30 mouse cellular contexts compared by ENCODE assay signal in genomic region chr5:139395528-139395927, GRCm38 (mm10). TPM values are rescaled to one million over a fixed set of nuclear protein-coding genes. Genes with fewer than 3 reads are reported as not detected.
A peak's percentile ranks its signal among the peaks of the same experiment; 100 is the strongest.
DNase-seq lines count a peak whose midpoint lies in the region; ATAC-seq and TF ChIP-seq lines count a peak whose summit lies in the region.
"Had no signal": no experiment of that assay in that cellular context is flagged by ENCODE, and none has a peak within 500 bp of the region (broad histone marks: within the 10 kb centered on the region; RNA-seq: fewer than 3 reads in every experiment).

No protein-coding gene starts in this region.

- TF ChIP-seq POLR2A in MEL (IDR thresholded peaks at IDR 0.05; ENCODE audit: control insufficient read depth in 1 of 2, insufficient read depth in 1 of 2, low read depth in 1 of 2, low read length in 2 of 2, poor library complexity in 1 of 2), result no peak

- no peak for ATAC-seq in liver, embryonic 13.5 days (ENCODE audit: low read depth)
- no peak for ATAC-seq in liver, postnatal 0 days
- ATAC-seq: forebrain, embryonic 13.5 days; forebrain, postnatal 0 days; hindbrain, postnatal 0 days; Patski had no signal

- H3K4me2 ChIP-seq in liver, embryonic 13.5 days, result no peak overlapping the region
- H3K4me2 ChIP-seq in liver, postnatal 0 days (ENCODE audit: low read depth, low read length), result no peak overlapping the region
- H3K4me2 ChIP-seq: forebrain, embryonic 13.5 days; heart, embryonic 13.5 days; hindbrain, embryonic 14.5 days had no signal

- no peak for TF ChIP-seq EP300 in liver, postnatal 0 days (IDR thresholded peaks at IDR 0.05; ENCODE audit: low read depth)
- TF ChIP-seq EP300 in MEL (IDR thresholded peaks at IDR 0.05; ENCODE audit: low read depth in 1 of 2, low read length in 2 of 2), result no peak

- no peak overlapping the region for H3K4me3 ChIP-seq in gastrocnemius, adult 2 months
- no peak overlapping the region for H3K4me3 ChIP-seq in liver, embryonic 13.5 days (replicated peaks)
- no peak overlapping the region for H3K4me3 ChIP-seq in liver, postnatal 0 days (ENCODE audit: low read depth, low read length)
- H3K4me3 ChIP-seq in MEL (ENCODE audit: control insufficient read depth in 1 of 2, insufficient read depth in 1 of 2, low read depth in 2 of 2, low read length in 2 of 2), result no peak overlapping the region
- H3K4me3 ChIP-seq: forebrain, embryonic 10.5 days; forebrain, embryonic 13.5 days; heart, adult 2 months; heart, embryonic 10.5 days; heart, embryonic 13.5 days had no signal

- peak overlapping the region; percentile 62; the same call in 1 of the 2 replicates for H3K9ac ChIP-seq in liver, embryonic 13.5 days
- H3K9ac ChIP-seq in liver, postnatal 0 days (replicated peaks), result no peak overlapping the region
- no peak overlapping the region for H3K9ac ChIP-seq in MEL (ENCODE audit: control insufficient read depth, low read depth, low read length, poor library complexity, severe bottlenecking)
- H3K9ac ChIP-seq: forebrain, embryonic 13.5 days; forebrain, postnatal 0 days; heart, embryonic 13.5 days; hindbrain, embryonic 14.5 days had no signal

- no peak for DNase-seq in gastrocnemius, adult 2 months
- DNase-seq in gastrocnemius, adult 8-10 months (ENCODE audit: low spot score in 2 of 2), result no peak
- no peak for DNase-seq in liver, embryonic 13.5 days
- DNase-seq in liver, postnatal 0 days, result no peak
- DNase-seq in MEL (ENCODE audit: low read depth, low spot score), result no peak
- peak; percentile 12 for DNase-seq in naive thymus-derived CD4-positive, alpha-beta T cell, adult 2 months (ENCODE audit: low read depth)
- no peak for DNase-seq in left cerebral cortex, postnatal 4 days
- DNase-seq: adrenal gland, postnatal 10 days; adrenal gland, postnatal 36 days; cerebellum, adult 18-20 months; cerebellum, adult 9-10 months; cerebellum, postnatal 14 days; forebrain, postnatal 0 days; gastrocnemius, postnatal 10 days; gastrocnemius, postnatal 36 days; heart, adult 2 months; heart, postnatal 14 days had no signal

- no peak for TF ChIP-seq RAD21 in MEL (IDR thresholded peaks at IDR 0.05; ENCODE audit: low read depth, low read length)

- H3K4me1 ChIP-seq in liver, embryonic 13.5 days (replicated peaks), result peaks cover 77% of the 10 kb centered on the region
- H3K4me1 ChIP-seq in liver, postnatal 0 days (ENCODE audit: insufficient read depth), result peaks cover 37% of the 10 kb centered on the region
- H3K4me1 ChIP-seq in MEL (ENCODE audit: control insufficient read depth in 1 of 2, insufficient read depth in 2 of 2, low read length in 2 of 2), result peaks cover 14 to 26% of the 10 kb centered on the region in 2 experiments

- H3K79me2 ChIP-seq in MEL (ENCODE audit: control insufficient read depth, insufficient read depth, low read length, poor library complexity), result 0 out of 2 replicates have a peak, but pooled peaks cover 5% of the 10 kb centered on the region

- H3K27me3 ChIP-seq in liver, embryonic 13.5 days, result no peaks in the 10 kb centered on the region
- H3K27me3 ChIP-seq in liver, postnatal 0 days (ENCODE audit: insufficient read depth, low read length), result no peaks in the 10 kb centered on the region
- H3K27me3 ChIP-seq in MEL (ENCODE audit: control insufficient read depth in 1 of 2, insufficient read depth in 2 of 2, low read length in 2 of 2), result no peaks in the 10 kb centered on the region
- H3K27me3 ChIP-seq: forebrain, embryonic 13.5 days; heart, embryonic 13.5 days; Patski had no signal

- peak overlapping the region; percentile 94 for H3K27ac ChIP-seq in gastrocnemius, adult 2 months
- peak overlapping the region; percentile 100; the same call in 1 of the 2 replicates for H3K27ac ChIP-seq in liver, embryonic 13.5 days
- H3K27ac ChIP-seq in liver, postnatal 0 days (ENCODE audit: low read depth), result no peak overlapping the region
- no peak overlapping the region for H3K27ac ChIP-seq in MEL (ENCODE audit: control insufficient read depth, low read depth, low read length)
- H3K27ac ChIP-seq: forebrain, embryonic 10.5 days; forebrain, embryonic 13.5 days; heart, adult 2 months; heart, embryonic 13.5 days; hindbrain, embryonic 14.5 days; hindbrain, postnatal 0 days had no signal

- H3K9me3 ChIP-seq in liver, embryonic 13.5 days (replicated peaks), result no peaks in the 10 kb centered on the region
- H3K9me3 ChIP-seq in liver, postnatal 0 days (ENCODE audit: low read length), result no peaks in the 10 kb centered on the region
- H3K9me3 ChIP-seq in MEL (replicated peaks; ENCODE audit: insufficient read depth, low read length), result no peaks in the 10 kb centered on the region
- H3K9me3 ChIP-seq: forebrain, embryonic 10.5 days; forebrain, embryonic 13.5 days; heart, embryonic 10.5 days; heart, embryonic 13.5 days had no signal

- 89% methylated on average over 4 of the region's 4 CpGs for WGBS in liver, embryonic 13.5 days (ENCODE audit: insufficient replicate concordance)
- 85% methylated on average over 4 of the region's 4 CpGs for WGBS in liver, postnatal 0 days (ENCODE audit: insufficient replicate concordance)

- intact Hi-C loops in gastrocnemius, adult 2 months (cut with DNase I), result no loop called here
- intact Hi-C loops in left cerebral cortex, postnatal 4 days (cut with DNase I), result no loop called here

- H3K36me3 ChIP-seq in liver, embryonic 13.5 days, result peaks cover 55% of the 10 kb centered on the region
- H3K36me3 ChIP-seq in liver, postnatal 0 days (replicated peaks; ENCODE audit: insufficient read depth, low read length), result peaks cover 42% of the 10 kb centered on the region
- H3K36me3 ChIP-seq in MEL (ENCODE audit: control insufficient read depth in 1 of 2, insufficient read depth in 2 of 2, low read length in 2 of 2), result peaks cover 0 to 18% of the 10 kb centered on the region in 2 experiments; a peak in 2 of 4 replicates

- TF ChIP-seq CTCF in gastrocnemius, adult 2 months (IDR thresholded peaks at IDR 0.05), result no peak
- no peak for TF ChIP-seq CTCF in liver, postnatal 0 days (IDR thresholded peaks at IDR 0.05; ENCODE audit: low read depth)
- TF ChIP-seq CTCF in MEL (IDR thresholded peaks at IDR 0.05 in 2 of 3, conservative IDR thresholded peaks at IDR 0.05 in 1 of 3; ENCODE audit: control insufficient read depth in 1 of 3, insufficient read depth in 1 of 3, low read depth in 2 of 3, low read length in 3 of 3, poor library complexity in 1 of 3, severe bottlenecking in 1 of 3), result no peak

TF ChIP-seq in MEL, 35 proteins besides CTCF, POLR2A, EP300 and RAD21:
- no peak for TF ChIP-seq MAX (IDR thresholded peaks at IDR 0.05; ENCODE audit: low read length)
- peak; percentile 85; the same call in 1 of the 2 replicates for TF ChIP-seq POLR2AphosphoS5 (IDR thresholded peaks at IDR 0.05; ENCODE audit: borderline replicate concordance, low read depth, low read length)
TF ChIP-seq in MEL: peak in this region for 1.

RNA-seq across cellular contexts. Expression of gene C130050O18Rik, which starts 9.6 kb away (rescaled TPM):
- total RNA-seq in gastrocnemius, adult 2 months (2021), result under 1 TPM; 0.15 to 0.33 TPM
- under 1 TPM in 2 of 4 experiments, not detected in 2; 0.15 to 0.27 TPM for total RNA-seq in gastrocnemius, adult 8-10 months (2022)
- 0.89 and 1.1 TPM in 2 replicates for polyA plus RNA-seq in liver, embryonic 13.5 days (2015; fragmentation: Nextera tagmentation; extraction: Ambion mirVana)
- polyA plus RNA-seq in liver, postnatal 0 days (2015; fragmentation: Nextera tagmentation; extraction: Ambion mirVana), result 1.9 and 2.0 TPM in 2 replicates
- total RNA-seq in MEL (2012; rRNA removed), result 0.10 and 0.12 TPM in 2 replicates
- under 1 TPM in 1 of 2 experiments, not detected in 1; 0.21 TPM for polyA plus RNA-seq in MEL (2012; ENCODE audit: insufficient read depth in 1 of 2, insufficient read length in 2 of 2, low read depth in 1 of 2, low replicate concordance in 2 of 2, missing spikeins in 1 of 2)
- not detected for total RNA-seq in left cerebral cortex, postnatal 4 days (2021)
- total RNA-seq: forebrain, postnatal 0 days; hindbrain, postnatal 0 days had no signal

RNA-seq across cellular contexts. Expression of gene Gpr146, which starts 18.0 kb away (rescaled TPM):
- 10 to 100 TPM; 26.5 to 41.2 TPM for total RNA-seq in gastrocnemius, adult 2 months (2021)
- 10 to 100 TPM; 20.9 to 28.6 (median 25.4) TPM for total RNA-seq in gastrocnemius, adult 8-10 months (2022)
- 18.8 and 20.2 TPM in 2 replicates for polyA plus RNA-seq in liver, embryonic 13.5 days (2015; fragmentation: Nextera tagmentation; extraction: Ambion mirVana)
- 14.5 and 14.7 TPM in 2 replicates for polyA plus RNA-seq in liver, postnatal 0 days (2015; fragmentation: Nextera tagmentation; extraction: Ambion mirVana)
- total RNA-seq in MEL (2012; rRNA removed), result 0.92 and 2.1 TPM in 2 replicates
- 1 to 10 TPM in 1 of 2 experiments, not detected in 1; 4.5 TPM for polyA plus RNA-seq in MEL (2012; ENCODE audit: insufficient read depth in 1 of 2, insufficient read length in 2 of 2, low read depth in 1 of 2, low replicate concordance in 2 of 2, missing spikeins in 1 of 2)
- total RNA-seq in left cerebral cortex, postnatal 4 days (2021), result 1 to 10 TPM; 2.2 to 2.5 TPM

RNA-seq across cellular contexts. Expression of gene Gper1, which starts 27.4 kb away (rescaled TPM):
- total RNA-seq in gastrocnemius, adult 2 months (2021), result 1 to 10 TPM; 1.3 to 2.7 TPM
- total RNA-seq in gastrocnemius, adult 8-10 months (2022), result under 1 TPM; 0.24 to 0.77 (median 0.61) TPM
- 0.17 and 0.31 TPM in 2 replicates for polyA plus RNA-seq in liver, embryonic 13.5 days (2015; fragmentation: Nextera tagmentation; extraction: Ambion mirVana)
- 0.09 and 0.11 TPM in 2 replicates for polyA plus RNA-seq in liver, postnatal 0 days (2015; fragmentation: Nextera tagmentation; extraction: Ambion mirVana)
- 0.07 and 0.15 TPM in 2 replicates for total RNA-seq in MEL (2012; rRNA removed)
- under 1 TPM in 1 of 2 experiments, not detected in 1; 0.07 TPM for polyA plus RNA-seq in MEL (2012; ENCODE audit: insufficient read depth in 1 of 2, insufficient read length in 2 of 2, low read depth in 1 of 2, low replicate concordance in 2 of 2, missing spikeins in 1 of 2)
- 1 to 10 TPM; 3.0 to 3.2 TPM for total RNA-seq in left cerebral cortex, postnatal 4 days (2021)
- total RNA-seq: granulocyte monocyte progenitor cell, adult 5-6 weeks; hematopoietic stem cell, adult 5-6 weeks had no signal

RNA-seq across cellular contexts. Expression of gene Cyp2w1, which starts 43.1 kb away (rescaled TPM):
- total RNA-seq in gastrocnemius, adult 2 months (2021), result not detected
- total RNA-seq in gastrocnemius, adult 8-10 months (2022), result not detected
- polyA plus RNA-seq in liver, embryonic 13.5 days (2015; fragmentation: Nextera tagmentation; extraction: Ambion mirVana), result not detected in 2 replicates
- polyA plus RNA-seq in liver, postnatal 0 days (2015; fragmentation: Nextera tagmentation; extraction: Ambion mirVana), result not detected in 2 replicates
- total RNA-seq in MEL (2012; rRNA removed), result not detected in 2 replicates
- not detected for polyA plus RNA-seq in MEL (2012; ENCODE audit: insufficient read depth in 1 of 2, insufficient read length in 2 of 2, low read depth in 1 of 2, low replicate concordance in 2 of 2, missing spikeins in 1 of 2)
- not detected for total RNA-seq in left cerebral cortex, postnatal 4 days (2021)
- total RNA-seq: adrenal gland, adult 18-20 months; adrenal gland, postnatal 10 days; adrenal gland, postnatal 36 days; ES-E14; forebrain, postnatal 0 days; gastrocnemius, postnatal 10 days; gastrocnemius, postnatal 36 days; granulocyte monocyte progenitor cell, adult 5-6 weeks; heart, adult 2 months; heart, postnatal 14 days; hematopoietic stem cell, adult 5-6 weeks; hindbrain, postnatal 0 days had no signal
- polyA plus RNA-seq: forebrain, embryonic 10.5 days; forebrain, embryonic 13.5 days; forebrain, postnatal 0 days; frontal cortex, adult 2 months; heart, adult 2 months; heart, embryonic 10.5 days; heart, embryonic 13.5 days; heart, embryonic 16.5 days; hindbrain, embryonic 14.5 days; hindbrain, postnatal 0 days; Patski had no signal

RNA-seq across cellular contexts. Expression of gene Cox19, which starts 44.3 kb away (rescaled TPM):
- 10 to 100 TPM; 48.7 to 69.6 TPM for total RNA-seq in gastrocnemius, adult 2 months (2021)
- total RNA-seq in gastrocnemius, adult 8-10 months (2022), result 10 to 100 TPM; 46.5 to 60.3 (median 57.4) TPM
- polyA plus RNA-seq in liver, embryonic 13.5 days (2015; fragmentation: Nextera tagmentation; extraction: Ambion mirVana), result 68.5 and 72.3 TPM in 2 replicates
- polyA plus RNA-seq in liver, postnatal 0 days (2015; fragmentation: Nextera tagmentation; extraction: Ambion mirVana), result 34.4 and 37.1 TPM in 2 replicates
- total RNA-seq in MEL (2012; rRNA removed), result 49.1 and 53.0 TPM in 2 replicates
- polyA plus RNA-seq in MEL (2012; ENCODE audit: insufficient read depth in 1 of 2, insufficient read length in 2 of 2, low read depth in 1 of 2, low replicate concordance in 2 of 2, missing spikeins in 1 of 2), result 10 to 100 TPM in 1 of 2 experiments, not detected in 1; 73.2 TPM
- 10 to 100 TPM; 87.8 to 89.3 TPM for total RNA-seq in left cerebral cortex, postnatal 4 days (2021)

Comparison
In these comparisons a context has a peak if more than half of its experiments do, and no peak if none do; other contexts are left out.
1. H3K27ac ChIP-seq: peak in gastrocnemius, adult 2 months (single experiment) and liver, embryonic 13.5 days (single experiment); none in liver, postnatal 0 days (single experiment) and MEL (single experiment).